Mouse (Mus musculus) kidney, postnatal 4 days (tissue): ENCODE measurements around the gene Usb1.
A peak's percentile ranks its signal among the peaks of the same experiment; 100 is the strongest.

Experiments
- DNase-seq, 2 experiments: peaks; one replicate each; pipeline ENCODE4 v3.0.0; 2021; ENCODE audit warnings: mixed read lengths in 2 of 2

Gene Usb1

DNA sequence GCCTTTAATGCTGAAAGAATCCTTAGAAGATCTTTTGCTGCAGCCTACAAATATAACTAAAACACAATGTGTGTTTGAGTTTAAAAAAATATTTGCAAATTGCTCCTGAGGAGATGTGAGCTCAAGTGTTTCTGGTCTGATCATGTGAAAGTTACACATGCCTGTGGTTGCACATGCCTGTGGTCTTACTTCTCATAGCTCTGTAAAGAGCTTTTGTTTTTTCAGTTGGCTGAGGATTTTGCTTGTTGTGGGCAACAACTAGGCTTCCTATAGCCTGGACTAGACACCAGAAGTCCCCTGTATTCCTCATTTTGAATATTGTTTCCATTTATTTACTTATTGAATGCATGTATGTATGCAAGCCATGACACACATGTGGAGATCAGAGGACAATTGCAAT lies 4.3 kb downstream of the Usb1 start:
- no peak for DNase-seq

DNA sequence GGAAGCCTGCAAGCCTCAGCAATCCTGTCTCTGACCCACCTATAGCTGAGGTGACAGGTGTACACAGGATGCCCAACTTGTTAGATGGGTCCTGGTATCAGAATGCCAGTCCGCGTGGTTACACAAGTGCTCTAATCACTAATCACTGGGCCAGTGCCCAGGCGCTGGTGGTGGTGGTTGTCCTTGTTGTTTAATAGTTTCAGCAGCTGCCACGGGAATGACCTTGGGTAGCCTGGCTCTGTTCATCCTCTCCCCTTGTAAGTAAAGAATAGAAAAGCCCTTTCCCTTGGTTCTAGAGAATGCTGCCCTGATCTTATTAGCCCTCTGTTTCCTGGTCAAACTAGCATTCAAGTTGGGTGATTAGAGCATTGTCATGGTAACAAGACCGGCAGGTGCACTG lies 9.6 kb downstream of the Usb1 start:
- no peak for DNase-seq

DNA sequence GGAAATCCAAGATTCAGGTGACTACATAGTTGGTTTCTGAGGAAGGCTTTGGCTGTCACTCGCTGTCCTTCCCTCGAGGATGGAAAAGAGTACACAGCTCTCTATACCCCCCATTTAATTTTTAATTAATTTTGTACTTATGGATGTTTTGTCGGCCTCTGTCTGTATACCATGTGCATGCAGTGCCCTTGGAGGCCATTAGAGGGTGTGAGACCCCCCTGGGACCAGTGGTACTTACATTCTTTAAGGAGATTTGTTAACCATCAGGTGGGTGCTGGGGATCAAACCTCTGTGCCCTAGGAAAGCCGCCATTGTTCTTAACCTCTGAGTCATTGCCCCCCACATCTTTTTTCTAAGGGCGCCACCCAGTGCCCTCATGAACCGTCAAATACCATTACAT lies 12.6 kb downstream of the Usb1 start:
- no peak for DNase-seq

DNA sequence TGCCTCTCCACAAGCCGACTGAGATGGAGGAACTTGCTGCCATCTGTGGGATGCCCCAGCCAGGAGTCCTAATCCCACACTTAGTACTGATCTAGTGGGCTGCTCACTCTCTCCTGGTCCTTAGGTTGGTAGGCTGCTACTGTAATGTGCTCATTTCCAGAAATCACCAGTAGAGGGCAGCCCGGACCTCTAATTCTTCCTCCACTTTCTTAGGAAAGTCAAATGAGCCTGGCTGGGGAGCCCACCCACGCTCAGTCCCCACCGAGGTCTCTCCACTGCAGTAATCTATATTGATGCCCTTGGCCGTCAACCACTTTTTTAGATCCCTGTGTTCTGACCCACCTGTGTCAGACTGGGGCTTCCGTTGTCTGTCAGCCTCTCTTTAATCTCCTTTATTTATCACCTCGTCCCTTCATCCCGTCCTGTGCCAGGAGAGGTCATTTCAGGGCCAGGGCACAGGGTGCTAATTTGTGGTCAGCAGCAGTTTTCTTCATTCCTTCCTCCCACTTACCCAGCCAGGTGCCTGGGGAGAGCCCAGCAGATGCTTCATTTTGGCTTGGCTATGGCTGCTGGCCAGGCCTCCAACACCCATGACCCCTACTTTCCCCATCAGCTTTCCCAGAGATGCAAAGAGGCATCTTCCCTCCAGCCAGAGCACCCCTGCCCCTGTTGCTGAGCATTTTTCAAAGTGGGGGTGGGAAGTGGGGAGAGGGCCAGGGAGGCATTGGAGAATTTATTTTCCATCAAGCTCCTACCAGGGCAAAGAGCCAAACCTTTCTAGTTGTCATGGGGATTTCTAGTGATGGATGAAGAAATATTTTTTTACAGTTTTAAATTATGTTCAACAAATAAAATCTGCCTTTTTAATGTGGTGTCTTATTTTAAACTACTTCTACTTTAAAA lies 14.8 kb downstream of the Usb1 start:
- DNase-seq, result peak; percentile 85 to 86

DNA sequence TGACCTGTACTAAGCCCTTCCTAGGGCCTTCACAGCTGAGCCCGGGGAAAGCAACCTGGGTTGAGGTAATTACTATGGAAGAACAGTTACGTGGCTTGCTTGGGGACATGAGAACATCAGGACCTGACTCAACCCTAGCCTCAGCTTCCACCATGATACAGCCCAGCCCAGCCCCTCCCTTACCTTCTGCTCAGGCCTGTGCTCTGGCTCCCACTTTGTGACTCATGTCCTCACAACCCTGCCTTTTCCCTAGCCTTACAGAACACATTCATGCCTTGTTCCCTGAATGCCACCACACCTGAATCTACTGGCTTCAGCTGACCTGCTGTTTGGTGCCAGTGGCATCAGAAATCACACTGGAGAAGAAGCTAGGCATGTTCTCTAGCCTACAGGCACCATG lies 16.3 kb downstream of the Usb1 start:
- no peak for DNase-seq

DNA sequence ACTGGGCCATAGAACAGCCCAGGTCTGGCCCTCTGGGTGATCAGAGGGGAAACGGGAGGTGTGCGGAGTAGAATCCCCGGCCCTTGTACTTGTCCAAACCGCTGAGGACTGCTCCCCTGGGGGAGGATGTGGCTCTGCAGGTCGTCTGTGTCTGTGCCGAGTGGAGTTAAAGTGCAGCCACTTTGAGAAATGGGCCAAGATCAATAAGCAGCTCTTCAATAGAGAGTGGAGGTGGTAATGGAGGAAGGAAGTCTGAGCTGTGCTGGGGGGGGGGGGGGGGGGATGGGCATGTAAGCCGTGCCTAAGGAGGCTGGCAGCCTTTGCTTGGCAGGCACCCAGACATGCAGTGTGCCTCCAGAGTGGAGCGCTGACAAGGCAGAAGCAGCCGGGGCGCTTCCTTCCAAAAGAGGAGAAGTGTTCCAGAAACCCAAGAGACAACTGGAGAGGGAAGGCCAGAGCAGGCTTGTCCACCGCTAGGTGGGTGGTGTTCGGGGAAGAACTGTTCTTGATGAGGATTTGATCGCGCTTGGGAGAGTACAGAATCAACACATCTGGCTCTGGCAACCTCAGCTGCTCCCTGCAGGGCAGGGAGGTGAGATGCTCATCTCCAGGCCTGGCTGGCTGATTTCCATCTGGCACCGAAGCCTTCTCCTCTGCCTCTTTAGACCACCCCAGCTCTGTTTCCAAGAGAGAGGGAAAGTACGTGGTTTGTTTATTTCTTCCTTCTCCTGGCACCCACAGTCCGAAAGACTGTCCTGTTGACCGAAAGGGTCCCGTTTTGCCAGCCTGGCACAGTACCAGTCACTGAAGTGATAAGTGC lies 16.9 kb downstream of the Usb1 start:
- peak; percentile 56 to 70 for DNase-seq

DNA sequence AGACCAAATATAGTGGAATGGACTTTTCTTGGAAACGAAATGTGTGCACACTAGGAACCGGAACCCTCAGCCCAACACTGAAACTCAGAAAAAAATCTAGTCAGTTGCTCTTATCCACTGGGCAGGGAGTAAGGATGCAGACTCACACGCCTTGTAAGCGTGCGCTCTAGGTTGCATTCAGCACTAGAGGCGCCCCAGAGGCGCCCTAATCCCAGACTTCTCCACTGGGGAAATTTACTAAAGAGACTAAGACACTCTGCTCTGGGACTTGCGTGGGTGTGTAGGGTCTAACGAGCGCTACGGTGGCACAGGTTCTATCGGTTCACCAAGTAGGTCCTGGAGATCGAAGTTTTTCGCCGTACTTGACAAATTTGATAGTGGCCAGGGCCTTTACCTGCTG lies 19.4 kb downstream of the Usb1 start:
- DNase-seq, result peak; percentile 41 to 64

DNA sequence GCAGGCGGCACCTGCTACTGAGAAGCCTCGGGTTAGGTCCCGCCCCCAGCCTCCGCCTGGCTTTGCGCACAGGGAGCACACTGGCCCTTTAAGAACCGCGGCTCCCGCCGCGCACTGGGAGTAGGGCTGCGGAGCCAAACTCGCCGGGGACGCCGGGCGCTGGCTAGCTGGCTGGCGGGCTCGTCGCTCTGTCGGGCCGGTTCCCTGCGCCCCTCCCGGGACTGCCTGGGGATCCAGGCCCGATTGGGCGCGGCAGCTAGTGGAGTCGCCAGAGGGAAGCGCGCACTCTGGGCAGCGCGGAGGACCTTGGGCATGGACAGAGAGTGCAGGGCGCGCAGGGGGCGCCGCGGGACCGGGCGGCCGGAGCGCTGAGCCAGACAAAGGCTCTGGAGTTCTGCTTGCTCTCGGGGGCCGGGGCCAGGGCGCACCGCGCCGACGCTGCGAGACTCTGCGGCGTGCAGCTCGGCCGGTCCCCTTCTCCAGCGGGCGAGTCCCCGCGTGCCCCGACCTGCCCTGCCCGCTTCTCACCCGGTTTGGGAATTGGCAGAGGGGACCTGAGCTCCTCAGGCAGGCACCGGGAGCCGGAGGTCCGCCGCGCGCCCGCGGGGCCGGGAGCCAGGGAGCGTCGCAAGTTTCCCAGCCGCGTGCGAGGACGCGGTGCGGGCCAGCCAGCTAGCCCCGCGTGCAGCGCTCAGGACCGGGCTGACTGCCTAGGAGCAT lies 20.2 kb downstream of the Usb1 start, which contains the start of gene Mmp15:
Gene Mmp15 (plus strand): TSS at position 118 of the 720 bp plus-strand sequence.
- DNase-seq, result peak; percentile 79 to 86

DNA sequence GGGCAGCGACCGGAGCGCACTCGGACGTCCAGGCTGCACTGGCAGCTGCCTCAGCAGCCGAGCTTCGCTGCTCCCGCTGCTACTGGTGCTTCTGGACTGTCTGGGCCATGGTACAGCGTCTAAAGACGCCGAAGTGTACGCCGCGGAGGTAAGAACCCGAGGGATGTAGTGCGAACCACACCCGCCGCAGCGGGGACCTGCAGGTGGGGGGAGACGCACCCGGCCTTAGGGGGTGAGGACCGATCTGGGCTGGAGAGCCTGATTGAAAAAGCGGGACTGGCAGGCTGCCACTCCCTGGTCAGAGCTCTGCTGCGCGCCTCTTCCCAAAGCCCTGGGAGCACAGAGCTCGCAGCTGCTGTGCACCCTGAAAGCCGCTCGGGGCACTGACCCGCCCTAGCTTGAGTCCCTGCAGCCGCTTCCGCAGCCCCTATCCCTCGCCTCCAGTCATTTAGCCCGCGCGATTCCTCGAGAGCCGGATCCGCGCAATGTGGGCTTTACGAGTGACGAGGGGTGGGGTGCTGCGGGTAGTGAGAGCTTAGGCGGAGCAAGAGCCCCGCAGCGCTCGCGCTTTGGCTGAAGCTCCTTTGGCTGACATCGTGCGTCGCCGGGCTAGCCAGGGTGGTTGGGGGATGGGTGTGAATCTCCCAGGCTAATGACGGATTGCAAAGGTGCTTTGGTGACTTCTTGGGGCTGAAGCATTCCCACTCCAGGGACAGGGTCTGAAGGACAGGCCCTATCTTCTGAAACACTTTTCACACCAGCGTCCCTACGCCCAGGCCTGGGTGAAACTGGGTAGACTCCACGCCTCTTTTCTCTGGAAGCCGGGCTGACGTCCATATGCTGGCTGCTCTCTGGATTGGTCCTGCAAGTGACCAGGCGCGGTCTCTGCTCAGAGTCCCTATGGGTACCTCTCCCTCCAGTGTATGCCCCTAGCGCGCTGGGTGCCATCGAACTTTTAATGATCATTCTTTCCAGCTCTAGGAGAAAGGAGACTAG lies 21.1 kb downstream of the Usb1 start:
- peak; percentile 68 to 80 for DNase-seq

DNA sequence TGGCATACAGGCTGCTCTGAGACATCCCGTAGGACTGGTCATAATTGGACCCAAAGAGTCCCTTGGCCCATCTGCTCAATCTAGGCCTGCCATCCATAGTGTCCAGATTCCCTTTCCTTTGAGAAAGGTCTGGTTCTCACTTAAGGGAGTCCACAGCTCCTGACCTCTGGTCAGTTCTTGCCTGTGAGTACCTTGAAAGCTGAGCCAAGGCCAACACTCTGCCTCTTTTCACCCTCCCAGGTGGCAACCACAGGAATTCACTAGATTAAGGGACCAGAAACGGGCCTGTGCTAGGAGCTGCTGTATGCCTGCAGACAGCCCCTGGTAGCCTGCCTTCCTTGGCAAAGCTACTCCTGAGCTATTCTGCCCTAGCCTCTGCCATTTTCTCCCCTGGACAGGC lies 22.5 kb downstream of the Usb1 start:
- DNase-seq, result no peak

DNA sequence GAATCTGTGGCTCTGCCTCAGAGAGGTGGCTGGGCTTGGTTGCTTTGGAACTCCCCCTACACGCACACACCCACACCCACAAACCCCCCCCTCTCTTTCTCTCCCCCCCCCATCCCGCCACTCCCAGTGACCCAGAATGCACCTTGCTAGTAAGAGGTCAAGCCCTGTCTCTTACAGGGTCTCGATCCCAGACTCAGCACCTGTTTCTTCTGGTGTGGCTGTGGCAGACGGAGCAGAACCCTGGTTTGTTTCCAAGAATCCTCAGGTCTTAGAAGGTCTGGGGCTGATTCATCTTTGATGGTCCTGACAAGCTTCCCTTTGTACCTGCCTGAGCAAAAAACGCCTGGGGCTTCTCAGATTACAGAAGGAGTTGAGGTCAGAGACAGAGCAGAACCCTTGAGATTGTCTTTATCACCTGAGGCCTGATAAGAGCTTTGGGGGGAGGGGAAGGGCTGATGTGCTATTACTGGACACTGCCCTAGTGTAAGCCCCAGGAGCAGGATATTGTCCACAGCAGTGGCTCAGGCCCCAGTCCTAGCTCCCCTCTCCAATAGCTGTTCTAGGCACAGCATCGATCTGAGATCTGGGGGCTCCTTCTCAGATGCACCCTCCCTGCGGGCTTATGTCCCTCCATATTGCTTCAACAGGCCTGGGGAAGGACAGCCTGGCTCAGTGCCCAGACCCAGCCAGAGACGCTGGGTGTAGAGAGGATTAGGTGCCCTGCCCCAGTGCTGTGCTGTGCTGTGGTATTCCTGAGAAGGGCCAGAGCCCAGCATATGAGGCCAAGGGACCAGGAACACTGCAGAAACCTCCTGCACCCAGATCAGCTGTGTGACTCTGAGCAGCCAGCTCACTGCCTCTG lies 26.7 kb downstream of the Usb1 start:
- no peak for DNase-seq

DNA sequence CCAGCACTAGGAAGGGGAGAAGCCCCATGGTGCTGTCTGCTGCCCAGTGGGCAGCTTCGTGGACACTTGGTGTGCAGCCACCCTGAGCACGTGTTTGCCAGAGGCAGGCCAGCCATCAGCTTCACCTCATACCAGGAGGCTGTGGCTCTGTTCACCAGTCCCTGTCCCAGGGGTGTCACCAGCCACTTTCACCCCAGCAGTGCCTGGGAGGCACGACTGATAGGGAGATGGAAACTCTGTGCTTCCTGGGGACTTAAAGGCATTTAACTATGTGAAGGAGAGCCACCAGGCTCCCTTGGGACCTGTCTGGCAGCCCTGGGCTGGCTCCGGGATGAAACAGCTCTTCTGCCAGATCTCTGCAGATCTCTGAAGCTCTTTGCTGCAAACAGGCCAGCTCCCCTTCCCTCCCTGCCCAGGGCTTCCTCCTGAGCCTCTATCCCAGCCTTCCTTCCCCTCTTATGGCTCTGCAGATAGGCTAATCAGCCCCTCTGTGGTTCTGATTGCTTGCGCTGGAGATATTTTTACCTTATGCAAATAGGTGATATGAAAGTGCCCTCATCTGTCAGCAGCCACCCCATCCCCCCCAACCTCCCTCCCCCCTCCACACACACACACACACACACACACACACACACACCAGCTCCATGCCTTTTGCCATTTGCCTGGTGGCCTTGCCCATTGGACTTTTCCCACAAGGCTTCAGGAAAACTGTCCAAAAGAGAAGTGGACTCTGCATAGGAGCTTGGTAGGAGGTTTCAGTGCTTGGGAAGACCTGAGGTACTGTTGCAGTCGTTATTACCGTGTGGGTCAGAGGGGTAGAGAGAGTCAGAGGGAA lies 28.3 kb downstream of the Usb1 start:
- DNase-seq, result no peak

DNA sequence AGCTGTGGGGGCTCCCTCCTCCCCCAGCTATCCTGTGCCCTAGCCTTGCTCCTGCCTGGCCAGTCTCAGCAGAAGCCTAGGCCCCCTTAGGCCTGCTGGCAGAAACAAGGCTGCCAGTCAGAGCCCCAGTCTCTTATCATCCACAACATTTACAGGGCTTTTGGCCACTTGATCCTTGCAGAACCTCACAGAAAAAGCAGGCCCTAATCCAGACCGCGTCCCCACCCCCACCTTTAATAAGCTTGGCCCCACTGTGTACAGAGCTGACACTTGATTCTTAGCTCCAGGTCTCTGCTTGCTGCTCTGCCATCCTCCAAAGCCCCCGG lies 28.9 kb downstream of the Usb1 start:
- DNase-seq, result no peak

DNA sequence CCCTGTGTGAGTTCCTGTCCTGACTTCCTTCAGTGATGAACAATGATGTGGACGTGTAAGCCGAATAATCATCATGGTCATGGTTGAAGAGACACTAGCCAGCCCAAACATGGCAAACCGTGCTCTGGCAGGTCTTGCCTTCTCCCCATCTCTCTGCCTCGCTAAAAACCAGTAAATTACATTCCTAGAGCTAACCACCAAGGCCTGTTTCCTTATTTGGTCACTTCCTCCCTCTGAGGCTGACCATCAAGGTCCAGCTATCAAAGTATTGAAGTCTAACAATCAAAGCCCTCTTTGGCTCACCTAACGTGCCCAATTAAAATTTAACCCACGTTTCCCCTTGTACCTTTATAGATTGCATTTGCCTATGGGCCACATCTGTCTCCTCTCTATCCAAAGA lies 30.2 kb downstream of the Usb1 start:
- DNase-seq, result no peak

DNA sequence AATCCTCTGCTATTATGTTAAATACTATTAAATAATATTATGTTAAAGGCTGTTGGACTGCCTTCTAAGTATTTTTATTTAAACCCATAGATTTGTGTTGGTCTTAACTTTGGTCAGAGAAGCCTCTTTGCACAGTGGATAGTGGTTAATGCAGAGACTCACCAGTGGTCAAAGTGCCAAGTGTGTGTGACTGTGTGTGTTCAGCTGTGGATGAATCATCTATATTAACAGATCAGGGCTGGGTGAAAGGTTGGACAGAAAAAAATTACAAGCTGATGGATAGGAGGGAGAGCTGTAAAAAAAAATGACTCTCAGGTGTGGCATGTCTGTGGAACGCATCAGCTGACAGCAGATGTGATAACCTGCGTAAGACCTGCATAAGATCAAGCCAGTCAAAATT lies 31.8 kb downstream of the Usb1 start:
- DNase-seq, result no peak

DNA sequence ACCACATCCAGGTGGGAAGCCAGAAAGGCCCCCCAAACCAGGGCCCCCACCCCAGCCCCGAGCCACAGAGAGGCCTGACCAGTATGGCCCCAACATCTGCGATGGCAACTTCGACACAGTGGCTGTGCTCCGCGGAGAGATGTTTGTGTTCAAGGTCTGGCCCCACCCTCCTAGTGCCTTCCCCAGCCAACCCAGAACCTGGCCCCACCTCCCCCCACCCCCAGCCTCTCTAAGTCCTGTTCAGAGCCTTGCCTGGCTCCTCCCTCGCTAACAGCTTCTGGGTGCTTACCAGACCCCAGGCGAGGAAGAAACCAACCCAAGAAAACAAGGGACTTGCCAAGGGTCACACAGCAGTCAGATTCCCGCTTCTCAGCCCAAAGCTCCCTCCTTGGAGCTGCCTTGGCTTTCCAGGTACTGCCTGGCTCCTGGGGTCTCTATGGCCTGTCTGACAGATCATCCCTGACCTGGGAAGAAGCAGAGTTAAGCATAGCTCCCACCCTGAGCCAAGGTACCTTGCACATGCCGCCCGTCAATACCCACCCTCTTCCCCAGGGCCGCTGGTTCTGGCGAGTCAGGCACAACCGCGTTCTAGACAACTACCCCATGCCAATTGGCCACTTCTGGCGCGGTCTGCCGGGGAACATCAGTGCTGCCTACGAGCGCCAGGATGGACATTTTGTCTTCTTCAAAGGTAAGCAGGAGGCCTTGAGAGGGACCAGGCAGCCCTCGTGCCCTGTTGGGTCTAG lies 37.7 kb downstream of the Usb1 start:
- DNase-seq, result peak; percentile 33 to 55

DNA sequence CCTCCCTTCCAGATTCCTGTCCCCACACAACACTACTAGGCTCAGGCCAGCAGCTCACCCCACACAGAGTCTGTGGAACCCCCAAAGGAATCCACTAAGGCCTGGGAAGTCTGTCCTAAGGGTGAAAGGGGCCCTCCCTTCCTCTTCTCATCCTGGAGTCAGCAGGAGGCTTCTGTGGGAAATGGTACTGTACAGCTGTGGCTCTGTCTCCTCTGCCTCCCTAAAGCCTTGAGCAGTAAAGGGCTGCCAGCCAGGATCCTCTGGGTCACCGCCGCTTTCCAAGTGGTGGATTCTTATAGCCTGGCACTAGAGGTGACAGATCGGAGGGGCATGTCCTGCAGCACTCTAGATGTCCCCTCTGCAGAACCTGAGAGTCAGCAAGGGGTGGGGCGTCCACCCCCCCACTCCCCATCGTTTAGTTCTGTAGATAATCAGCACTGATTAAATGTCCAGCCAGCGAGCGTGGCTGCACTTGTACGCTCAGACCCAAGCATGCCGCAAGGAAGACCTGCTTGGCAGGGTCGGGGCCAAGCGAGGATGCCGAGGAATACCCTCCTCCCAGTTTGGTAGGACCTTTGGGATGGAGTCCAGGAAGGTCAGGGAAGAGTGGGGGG lies 41.4 kb downstream of the Usb1 start:
- no peak for DNase-seq

DNA sequence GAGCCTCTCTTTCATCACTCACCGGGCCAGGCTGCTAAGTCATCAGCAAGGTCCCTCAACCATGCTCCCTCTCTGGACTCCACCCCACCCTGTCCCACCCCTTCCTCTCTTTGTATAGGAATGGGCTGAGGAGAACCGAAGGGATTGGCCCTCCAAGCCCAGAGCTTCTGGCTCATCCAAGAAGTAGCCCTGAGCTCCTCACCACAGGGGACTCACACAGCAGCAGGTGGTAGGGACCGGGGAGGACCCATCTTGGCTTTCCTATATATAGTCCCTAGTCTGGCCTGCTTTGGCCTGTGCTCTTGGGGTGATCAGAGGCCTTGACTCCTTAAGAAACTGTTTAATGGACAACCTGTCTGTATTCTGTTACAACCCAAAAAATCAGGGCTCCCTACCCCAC lies 42.3 kb downstream of the Usb1 start:
- DNase-seq, result no peak

DNA sequence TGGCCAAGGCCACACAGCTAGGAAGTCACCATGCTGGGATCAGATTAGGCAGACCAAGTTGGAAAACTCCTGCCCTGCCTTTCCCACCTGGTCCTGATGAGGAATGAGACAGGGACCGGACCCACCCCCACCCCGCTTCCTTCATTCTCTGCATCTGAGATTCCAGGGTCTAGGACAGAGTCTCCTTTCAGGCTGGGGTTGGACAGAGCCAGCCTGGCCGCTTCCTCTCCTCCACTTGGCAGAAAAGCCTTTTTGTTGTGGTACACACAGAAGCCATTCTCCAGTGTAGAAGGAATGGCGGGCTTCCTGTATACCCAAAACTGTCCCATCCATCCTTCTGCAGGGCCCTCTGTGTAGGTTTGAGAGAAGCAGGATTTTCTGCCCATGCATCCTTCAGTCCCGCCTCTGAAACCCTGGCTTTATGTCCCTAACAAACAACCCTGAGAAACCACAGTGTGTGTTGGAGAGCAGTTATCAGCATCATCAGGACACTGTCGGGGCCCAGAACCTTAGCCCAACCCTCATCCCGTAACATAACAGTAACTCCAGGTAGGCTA lies 43.4 kb downstream of the Usb1 start:
- DNase-seq, result no peak
